Mouse (Mus musculus): ENCODE results near the gene Aoc1. TPM values are rescaled to one million over a fixed set of nuclear protein-coding genes. Genes with fewer than 3 reads are reported as not detected.

The Aoc1 gene
- under 1 TPM in 1 of 2 experiments, not detected in 1; 0.01 TPM for polyA plus RNA-seq (2012; fragmentation: generic; extraction: Trizol)

DNA sequence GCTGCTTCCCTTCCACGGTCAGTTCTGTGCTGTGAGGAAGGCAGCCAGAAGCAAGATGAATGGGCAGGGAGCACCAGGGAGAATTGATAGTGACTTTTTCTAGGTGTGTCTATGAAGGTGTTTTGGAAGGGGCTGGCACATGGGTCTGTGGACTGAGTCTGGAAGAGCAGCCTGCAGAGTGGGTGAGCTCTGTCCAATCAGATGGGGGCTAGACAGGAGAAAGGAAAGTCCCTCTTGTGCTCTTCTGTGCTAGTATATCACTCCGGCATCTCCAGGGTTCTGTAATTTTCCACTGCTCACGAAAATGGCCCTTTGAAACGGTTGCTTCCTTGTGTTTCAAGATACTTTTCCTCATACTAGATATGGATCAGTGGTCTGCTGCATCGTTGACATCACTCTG lies at the start of gene Aoc1:
Gene Aoc1, plus strand, starts transcription at position 301 of the 400 bp plus-strand sequence.

DNA sequence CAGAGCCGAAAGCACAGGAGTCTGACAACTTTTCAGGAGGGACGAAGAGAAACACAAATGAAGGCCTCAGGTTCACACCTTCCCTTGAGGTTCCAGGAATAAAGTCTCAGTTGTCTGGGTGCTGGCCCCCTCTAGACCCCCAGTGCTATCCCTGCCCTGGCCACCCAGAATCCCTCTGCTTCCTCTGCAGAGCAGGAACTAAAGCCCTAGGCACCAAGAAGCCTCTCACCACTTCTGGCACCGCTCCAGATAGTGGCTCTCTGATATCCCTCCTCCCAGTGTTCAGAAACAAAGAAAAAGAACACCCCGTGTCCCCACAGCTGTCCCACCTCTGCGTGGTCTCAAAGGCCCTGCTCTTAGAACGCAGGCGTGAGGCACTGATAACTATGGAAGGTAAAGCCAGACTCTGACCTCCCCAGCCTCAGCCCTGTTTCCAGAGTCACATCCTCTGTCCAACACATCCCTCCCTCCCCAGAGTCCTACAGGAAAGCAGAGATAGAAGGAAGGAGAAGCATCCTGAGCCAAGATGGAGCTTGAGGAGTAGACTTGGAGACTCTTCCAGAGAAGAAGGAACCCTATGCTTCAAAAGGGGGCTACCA lies 32.2 kb upstream of the Aoc1 start, which contains the start of gene Tmem176a:
Gene Tmem176a, plus strand, starts transcription at position 549 of the 599 bp plus-strand sequence.

DNA sequence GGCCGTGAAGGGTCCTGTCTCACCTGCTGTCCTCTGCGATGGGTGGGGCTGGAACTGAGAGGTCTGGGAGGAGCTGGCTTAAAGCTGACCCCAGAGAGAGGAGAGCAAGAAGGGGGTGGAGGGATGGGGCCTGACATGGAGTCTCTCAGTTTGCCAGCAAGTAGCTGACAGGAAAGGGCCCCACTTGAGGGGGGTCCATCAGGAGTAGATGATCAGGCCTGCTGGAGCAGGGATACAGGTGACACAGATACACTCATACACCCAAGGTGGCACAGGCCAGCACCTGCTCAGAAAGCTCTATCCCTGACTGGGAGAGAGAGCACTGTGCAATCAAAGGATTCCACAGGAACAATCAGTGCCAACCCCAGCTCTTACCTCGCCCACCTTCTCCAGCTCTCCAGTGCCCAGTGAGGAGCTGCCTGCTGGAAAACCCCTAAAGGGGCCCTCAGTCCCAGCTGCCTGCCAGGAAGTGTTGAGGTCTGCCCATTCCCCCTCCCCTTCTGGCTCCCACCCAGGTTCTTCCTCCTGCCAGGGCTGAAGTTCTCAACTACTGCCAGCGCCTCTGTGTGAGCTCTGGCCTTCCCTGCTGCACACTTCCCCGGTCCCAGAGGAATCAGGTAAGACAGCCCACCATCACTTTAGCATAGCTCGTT lies 31.6 kb upstream of the Aoc1 start, which contains the start of gene Tmem176b:
Gene Tmem176b, minus strand, starts transcription at position 524 of the 653 bp plus-strand sequence.

DNA sequence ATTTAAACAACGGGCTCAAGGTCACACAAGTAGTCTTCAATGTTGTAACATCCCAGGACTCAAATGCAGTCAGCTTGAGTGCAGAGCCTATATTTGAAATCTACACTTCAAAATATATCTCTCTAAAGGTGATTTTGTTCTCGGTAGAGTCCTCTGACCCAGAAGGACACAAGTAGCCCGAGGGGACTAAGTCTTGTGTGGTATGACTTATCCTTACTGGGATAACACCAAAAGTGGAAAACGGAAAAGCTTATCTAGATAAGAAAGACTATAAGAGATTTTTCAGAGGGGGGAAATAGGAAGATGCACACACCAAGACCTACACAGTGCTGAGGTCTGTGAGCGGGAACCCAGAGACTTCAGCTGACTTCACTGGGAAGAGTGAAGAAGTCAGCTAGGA lies 56.9 kb downstream of the Aoc1 start, which contains the start of gene 1600015I10Rik:
Gene 1600015I10Rik, plus strand, starts transcription at position 301 of the 400 bp plus-strand sequence.

Other genes starting within 250 kb of the Aoc1 start
- gene AI854703, start 246.1 kb upstream of the Aoc1 start, polyA plus RNA-seq (2012; fragmentation: generic; extraction: Trizol) = under 1 TPM in 1 of 2 experiments, not detected in 1; 0.02 TPM
- gene Gimap8, start 225.7 kb upstream of the Aoc1 start, polyA plus RNA-seq (2012; fragmentation: generic; extraction: Trizol) = not detected
- gene Gimap9, start 196.8 kb upstream of the Aoc1 start, polyA plus RNA-seq (2012; fragmentation: generic; extraction: Trizol) = under 1 TPM in 1 of 2 experiments, not detected in 1; 0.08 TPM
- gene Gimap4, start 188.3 kb upstream of the Aoc1 start, polyA plus RNA-seq (2012; fragmentation: generic; extraction: Trizol) = not detected
- gene Gimap6, start 164.7 kb upstream of the Aoc1 start, polyA plus RNA-seq (2012; fragmentation: generic; extraction: Trizol) = not detected
- gene Gm28053, start 154.3 kb upstream of the Aoc1 start, polyA plus RNA-seq (2012; fragmentation: generic; extraction: Trizol) = not detected
- gene Gimap7, start 154.3 kb upstream of the Aoc1 start, polyA plus RNA-seq (2012; fragmentation: generic; extraction: Trizol) = not detected
- not detected for gene Gimap1, start 133.8 kb upstream of the Aoc1 start, polyA plus RNA-seq (2012; fragmentation: generic; extraction: Trizol)
- not detected for gene Gimap5, start 126.7 kb upstream of the Aoc1 start, polyA plus RNA-seq (2012; fragmentation: generic; extraction: Trizol)
- gene Gimap3, start 102.0 kb upstream of the Aoc1 start, polyA plus RNA-seq (2012; fragmentation: generic; extraction: Trizol) = not detected
- gene Tmem176a, start 32.0 kb upstream of the Aoc1 start, polyA plus RNA-seq (2012; fragmentation: generic; extraction: Trizol) = 1 to 10 TPM; 1.7 to 8.0 TPM
- gene Tmem176b, start 31.4 kb upstream of the Aoc1 start, polyA plus RNA-seq (2012; fragmentation: generic; extraction: Trizol) = 10 to 100 TPM in 1 of 2 experiments, 1 to 10 TPM in 1; 2.1 to 16.5 TPM
- not detected for gene 1600015I10Rik, start 57.0 kb downstream of the Aoc1 start, polyA plus RNA-seq (2012; fragmentation: generic; extraction: Trizol)
- not detected for gene Doxl2, start 102.1 kb downstream of the Aoc1 start, polyA plus RNA-seq (2012; fragmentation: generic; extraction: Trizol)
- gene Svs1, start 114.0 kb downstream of the Aoc1 start, polyA plus RNA-seq (2012; fragmentation: generic; extraction: Trizol) = not detected
- gene Gpnmb, start 163.7 kb downstream of the Aoc1 start, polyA plus RNA-seq (2012; fragmentation: generic; extraction: Trizol) = 1 to 10 TPM; 1.0 to 1.5 TPM
- gene Malsu1, start 200.9 kb downstream of the Aoc1 start, polyA plus RNA-seq (2012; fragmentation: generic; extraction: Trizol) = 10 to 100 TPM; 18.3 to 18.5 TPM

Measured in C3H10T1/2 (cell line).